Mouse (Mus musculus): ENCODE measurements around the gene Ddx59.

- no peak for TF ChIP-seq EP300 (IDR thresholded peaks at IDR 0.05; ENCODE audit: low read depth)
- TF ChIP-seq CTCF (IDR thresholded peaks at IDR 0.05; ENCODE audit: low read depth) = no peak
Observed at GRCm38 (mm10) chr1:136440741-136441140, 25.7 kb downstream of the Ddx59 start.
